Mouse (Mus musculus) myocyte (in vitro differentiated cells): ENCODE data around the gene Zfyve16. TPM values are rescaled to one million over a fixed set of nuclear protein-coding genes. Genes with fewer than 3 reads are reported as not detected.
A peak's percentile ranks its signal among the peaks of the same experiment; 100 is the strongest.

Source experiments
- H3K27me3 ChIP-seq: one replicate; pipeline ENCODE4 v1.6.1; 2011; ENCODE audit not compliant: control insufficient read depth, insufficient read depth, insufficient read length
- H3K36me3 ChIP-seq: one replicate; pipeline ENCODE4 v1.6.1; 2011; ENCODE audit not compliant: control insufficient read depth, insufficient read depth
- H3K4me2 ChIP-seq: one replicate; pipeline ENCODE4 v1.6.1; 2011; ENCODE audit warnings: low read depth, control low read depth
- H3K4me3 ChIP-seq: one replicate; pipeline ENCODE4 v1.5.1; 2011; ENCODE audit warnings: mild to moderate bottlenecking, control low read depth, moderate library complexity
- H3K79me2 ChIP-seq: one replicate; pipeline ENCODE4 v1.6.1; 2011; ENCODE audit not compliant: control insufficient read depth, insufficient read depth
- H3ac ChIP-seq: one replicate; pipeline ENCODE4 v1.6.1; 2011; ENCODE audit not compliant: control insufficient read depth, insufficient read length
- CEBPB ChIP-seq: IDR thresholded peaks from 2 replicates; pipeline ENCODE4 v1.6.1; 2011; ENCODE audit warnings: mild to moderate bottlenecking, moderate library complexity; ENCODE audit not compliant: poor library complexity, insufficient read depth, severe bottlenecking
- E2F4 ChIP-seq: IDR thresholded peaks from one replicate; pipeline ENCODE4 v1.6.1; 2011; ENCODE audit warnings: mild to moderate bottlenecking, control low read depth, moderate library complexity; ENCODE audit not compliant: insufficient read depth
- MAX ChIP-seq: IDR thresholded peaks from one replicate; pipeline ENCODE4 v1.6.1; 2011; ENCODE audit warnings: low read depth, mild to moderate bottlenecking, control low read depth
- MYOD1 ChIP-seq, 3 experiments: IDR thresholded peaks; one replicate each; pipeline ENCODE4 v1.6.1; 2011; ENCODE audit warnings: control low read depth in 2 of 3, low read depth in 2 of 3, mild to moderate bottlenecking in 2 of 3, moderate library complexity in 1 of 3; ENCODE audit not compliant: insufficient read length in 2 of 3, control insufficient read depth in 1 of 3
- MYOG ChIP-seq, 3 experiments: IDR thresholded peaks; one replicate each; pipeline ENCODE4 v1.6.1; 2011; ENCODE audit warnings: control low read depth in 2 of 3, low read depth in 2 of 3, mild to moderate bottlenecking in 2 of 3; ENCODE audit not compliant: insufficient read length in 2 of 3, control insufficient read depth in 1 of 3, insufficient read depth in 1 of 3
- POLR2A ChIP-seq: IDR thresholded peaks from one replicate; pipeline ENCODE4 v1.6.1; 2011; ENCODE audit warnings: low read depth, mild to moderate bottlenecking, control low read depth, moderate library complexity; ENCODE audit not compliant: insufficient read length
- POLR2AphosphoS2 ChIP-seq: IDR thresholded peaks from one replicate; pipeline ENCODE4 v1.6.1; 2011; ENCODE audit warnings: low read depth, control low read depth; ENCODE audit not compliant: insufficient read length
- REST ChIP-seq: IDR thresholded peaks from one replicate; pipeline ENCODE4 v1.6.1; 2011; ENCODE audit warnings: mild to moderate bottlenecking, control low read depth, moderate library complexity; ENCODE audit not compliant: insufficient read depth, insufficient read length
- SRF ChIP-seq: IDR thresholded peaks from one replicate; pipeline ENCODE4 v1.6.1; 2011; ENCODE audit warnings: low read depth; ENCODE audit not compliant: control insufficient read depth, insufficient read length
- TCF12 ChIP-seq: IDR thresholded peaks from one replicate; pipeline ENCODE4 v1.6.1; 2011; ENCODE audit warnings: mild to moderate bottlenecking, control low read depth; ENCODE audit not compliant: poor library complexity, insufficient read depth, severe bottlenecking
- TCF3 ChIP-seq: IDR thresholded peaks from one replicate; pipeline ENCODE4 v1.6.1; 2011; ENCODE audit warnings: low read depth, control low read depth; ENCODE audit not compliant: insufficient read length
- USF1 ChIP-seq: IDR thresholded peaks from one replicate; pipeline ENCODE4 v1.6.1; 2011; ENCODE audit warnings: low read depth, mild to moderate bottlenecking, control low read depth, moderate library complexity
- polyA plus RNA-seq: library from polyadenylated mRNA; unstranded; fragments of >200 nt; fragmentation: generic; extraction: Trizol; gene quantifications from one replicate; pipeline ENCODE4 v1.2.1, GENCODE M21; 2012; ENCODE audit warnings: missing spikeins

Gene Zfyve16
- polyA plus RNA-seq, 1 experiment: 3.6 TPM

GRCm38 (mm10) chr13:92539126-92539525 lies 8.5 kb upstream of the Zfyve16 start:
- Histone ChIP-seq H3K4me3 (no peak overlapping the region), H3K27me3 (no peaks in the 10 kb centered on the region), H3ac (no peak overlapping the region), H3K36me3 (no peaks in the 10 kb centered on the region), H3K79me2 (no peaks in the 10 kb centered on the region), H3K4me2 (no peak overlapping the region)
- TF ChIP-seq CEBPB (no peak), POLR2A (no peak), SRF (no peak), USF1 (no peak), POLR2AphosphoS2 (no peak), MYOG (IDR thresholded peaks at IDR 0.05; ENCODE audit: control insufficient read depth in 1 of 3, insufficient read depth in 1 of 3, insufficient read length in 2 of 3, low read depth in 2 of 3) (no peak), TCF12 (no peak), REST (no peak), MAX (no peak), E2F4 (no peak), MYOD1 (IDR thresholded peaks at IDR 0.05; ENCODE audit: control insufficient read depth in 1 of 3, insufficient read length in 2 of 3, low read depth in 2 of 3) (no peak), TCF3 (no peak)

- peaks cover 4% of the 10 kb centered on the region for H3K79me2 ChIP-seq
- H3K36me3 ChIP-seq: no peaks in the 10 kb centered on the region
- TF ChIP-seq USF1 (no peak), MYOG (IDR thresholded peaks at IDR 0.05; ENCODE audit: control insufficient read depth in 1 of 3, insufficient read depth in 1 of 3, insufficient read length in 2 of 3, low read depth in 2 of 3) (no peak), SRF (no peak), MYOD1 (IDR thresholded peaks at IDR 0.05; ENCODE audit: control insufficient read depth in 1 of 3, insufficient read length in 2 of 3, low read depth in 2 of 3) (no peak), TCF3 (no peak), REST (no peak), TCF12 (no peak), CEBPB (no peak), POLR2A (no peak), MAX (no peak)
- no peak overlapping the region for H3K4me3 ChIP-seq
- no peaks in the 10 kb centered on the region for H3K27me3 ChIP-seq
- H3ac ChIP-seq: no peak overlapping the region
- no peak overlapping the region for H3K4me2 ChIP-seq
These were observed 3.1 kb upstream of the Zfyve16 start for GRCm38 (mm10) chr13:92533801-92534200.

- peak overlapping the region; percentile 79 for H3K4me2 ChIP-seq
- no peaks in the 10 kb centered on the region for H3K36me3 ChIP-seq
- H3K4me3 ChIP-seq: no peak overlapping the region
- H3K27me3 ChIP-seq: no peaks in the 10 kb centered on the region
- peaks cover 6% of the 10 kb centered on the region for H3K79me2 ChIP-seq
- TF ChIP-seq SRF (no peak), CEBPB (no peak), POLR2AphosphoS2 (no peak), E2F4 (no peak), TCF3 (no peak), POLR2A (no peak), TCF12 (no peak), MAX (no peak), MYOD1 (IDR thresholded peaks at IDR 0.05; ENCODE audit: control insufficient read depth in 1 of 3, insufficient read length in 2 of 3, low read depth in 2 of 3) (no peak), MYOG (IDR thresholded peaks at IDR 0.05; ENCODE audit: control insufficient read depth in 1 of 3, insufficient read depth in 1 of 3, insufficient read length in 2 of 3, low read depth in 2 of 3) (no peak), USF1 (no peak), REST (no peak)
- H3ac ChIP-seq: no peak overlapping the region
These were observed 1.5 kb upstream of the Zfyve16 start for GRCm38 (mm10) chr13:92532216-92532615.

- no peak for TF ChIP-seq CEBPB
- TF ChIP-seq POLR2A: no peak
- no peak for TF ChIP-seq MYOD1 (IDR thresholded peaks at IDR 0.05; ENCODE audit: control insufficient read depth in 1 of 3, insufficient read length in 2 of 3, low read depth in 2 of 3)
- TF ChIP-seq MAX: no peak
- TF ChIP-seq USF1: no peak
- TF ChIP-seq TCF3: no peak
- TF ChIP-seq MYOG (IDR thresholded peaks at IDR 0.05; ENCODE audit: control insufficient read depth in 1 of 3, insufficient read depth in 1 of 3, insufficient read length in 2 of 3, low read depth in 2 of 3): no peak
- TF ChIP-seq E2F4: no peak
- TF ChIP-seq POLR2AphosphoS2: no peak
- no peak for TF ChIP-seq SRF
- TF ChIP-seq TCF12: no peak
- TF ChIP-seq REST: no peak
- H3K4me2 ChIP-seq: peak overlapping the region; percentile 79
- no peaks in the 10 kb centered on the region for H3K36me3 ChIP-seq
- H3K27me3 ChIP-seq: no peaks in the 10 kb centered on the region
- peaks cover 13% of the 10 kb centered on the region for H3K79me2 ChIP-seq
- peak overlapping the region; percentile 68 for H3K4me3 ChIP-seq
- peak overlapping the region; percentile 49 for H3ac ChIP-seq
These were observed 569 bp upstream of the Zfyve16 start for GRCm38 (mm10) chr13:92531237-92531636.
